Mouse (Mus musculus) lung, adult 2 months (tissue): ENCODE results near the gene Mydgf. TPM values are rescaled to one million over a fixed set of nuclear protein-coding genes. Genes with fewer than 3 reads are reported as not detected.

ENCODE experiments used
- DNase-seq: peaks from one replicate; pipeline ENCODE4 v3.0.0; 2022
- H3K4me1 ChIP-seq: fragments of 200-500 bp; 2 replicates; pipeline ENCODE4 v1.6.1; 2011; ENCODE audit warnings: low read length; ENCODE audit not compliant: control insufficient read depth, insufficient read depth
- H3K4me3 ChIP-seq: fragments of 200-500 bp; replicated peaks from 2 replicates; pipeline ENCODE3; 2011; ENCODE audit warnings: low read depth, mild to moderate bottlenecking, control low read depth, low read length; ENCODE audit errors: extremely low read depth
- CTCF ChIP-seq: fragments of 200-500 bp; IDR thresholded peaks from 2 replicates; pipeline ENCODE4 v1.5.1; 2011; ENCODE audit warnings: mild to moderate bottlenecking, low read length, control low read depth; ENCODE audit not compliant: insufficient read depth
- POLR2A ChIP-seq: fragments of 200-500 bp; IDR thresholded peaks from 2 replicates; pipeline ENCODE4 v1.6.1; 2011; ENCODE audit warnings: low read depth, mild to moderate bottlenecking, control low read depth, low read length, borderline replicate concordance; ENCODE audit errors: extremely low read depth
- WGBS: fragments of 180-500 bp; shearing (Covaris S2); methylation state at CpG from one replicate; pipeline ENCODE4 v1.1.7; 2018; 5-methylcytosine and 5-hydroxymethylcytosine counted together
- polyA plus RNA-seq: library from polyadenylated mRNA; depleted of rRNA; stranded (reverse); fragments of >200 nt; gene quantifications from 2 replicates; pipeline ENCODE4 v1.2.3, GENCODE M21; 2012

Gene Mydgf
- polyA plus RNA-seq, 1 experiment: 42.4 TPM

- Histone ChIP-seq H3K4me3 (no peak overlapping the region), H3K4me1 (no peaks in the 10 kb centered on the region)
- 85% methylated on average over 9 of the region's 9 CpGs for WGBS
- no peak for DNase-seq
- peak; percentile 40 for TF ChIP-seq CTCF
- no peak for TF ChIP-seq POLR2A
Measured at GRCm38 (mm10) chr17:56200586-56200985, 16.9 kb upstream of the Mydgf start.

DNA sequence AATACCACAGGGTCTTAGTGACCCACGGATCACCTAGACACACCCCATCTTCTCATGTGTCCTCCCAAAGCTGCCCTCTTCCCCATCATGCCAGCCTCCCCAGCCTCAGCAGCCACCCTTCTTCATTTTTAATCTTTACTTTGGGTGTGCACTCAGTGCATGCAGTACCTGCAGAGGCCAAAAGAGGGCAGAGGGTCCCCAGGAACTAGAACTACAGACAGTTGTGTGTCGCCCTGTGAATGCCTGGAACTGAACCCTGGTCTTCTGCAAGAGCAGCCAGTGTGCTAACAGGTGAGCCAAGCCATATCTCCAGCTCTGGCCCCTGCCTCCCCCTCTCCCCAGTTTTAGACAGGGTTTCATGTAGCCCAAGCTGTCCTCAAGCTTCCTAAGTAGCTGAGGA, 13.1 kb upstream of the Mydgf start:
- WGBS: 60% methylated on average over 2 of the region's 2 CpGs
- TF ChIP-seq POLR2A: no peak
- peak; percentile 54 for TF ChIP-seq CTCF
- no peaks in the 10 kb centered on the region for H3K4me1 ChIP-seq
- DNase-seq: no peak
- H3K4me3 ChIP-seq: no peak overlapping the region

DNA sequence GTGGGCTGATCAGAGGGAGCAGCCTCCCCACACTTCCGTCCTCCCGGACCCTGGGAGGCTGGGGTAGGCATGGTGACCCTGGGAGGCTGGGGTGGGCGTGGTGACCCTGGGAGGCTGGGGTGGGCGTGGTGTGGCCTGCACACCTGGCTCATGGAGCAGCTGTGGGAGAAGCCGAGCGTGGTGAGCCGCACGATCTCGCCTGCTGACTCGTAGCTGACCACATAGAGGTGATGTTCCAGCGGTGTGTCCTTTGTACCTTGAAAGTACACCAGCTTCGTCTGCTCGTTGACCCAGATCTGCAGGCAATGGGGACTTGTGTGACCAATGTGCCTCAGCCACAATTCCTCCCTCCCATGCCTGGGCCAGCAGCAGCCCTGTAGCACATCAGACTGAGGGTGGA, 11.0 kb upstream of the Mydgf start:
- no peak overlapping the region for H3K4me3 ChIP-seq
- 87% methylated on average over 13 of the region's 13 CpGs for WGBS
- H3K4me1 ChIP-seq: no peaks in the 10 kb centered on the region
- DNase-seq: no peak
- no peak for TF ChIP-seq CTCF
- no peak for TF ChIP-seq POLR2A

- 85% methylated on average over 12 of the region's 12 CpGs for WGBS
- DNase-seq: no peak
- no peaks in the 10 kb centered on the region for H3K4me1 ChIP-seq
- no peak overlapping the region for H3K4me3 ChIP-seq
- TF ChIP-seq CTCF (no peak), POLR2A (no peak)
Measured at GRCm38 (mm10) chr17:56194357-56194756, 10.6 kb upstream of the Mydgf start.

GRCm38 (mm10) chr17:56191266-56191665, 7.5 kb upstream of the Mydgf start:
- Histone ChIP-seq H3K4me1 (no peaks in the 10 kb centered on the region), H3K4me3 (no peak overlapping the region)
- WGBS: 85% methylated on average over 6 of the region's 6 CpGs
- TF ChIP-seq POLR2A: no peak
- TF ChIP-seq CTCF: no peak
- no peak for DNase-seq

GRCm38 (mm10) chr17:56185281-56186141, 1.8 kb upstream of the Mydgf start:
- TF ChIP-seq CTCF (no peak), POLR2A (no peak)
- Histone ChIP-seq H3K4me3 (no peak overlapping the region), H3K4me1 (peaks cover 8% of the 10 kb centered on the region)
- WGBS: 38% methylated on average over 11 of the region's 11 CpGs
- DNase-seq: no peak

- WGBS: under 1% methylated on average over 14 of the region's 14 CpGs
- H3K4me3 ChIP-seq: peak overlapping the region; percentile 75
- H3K4me1 ChIP-seq: peaks cover 8% of the 10 kb centered on the region
- no peak for TF ChIP-seq CTCF
- no peak for TF ChIP-seq POLR2A
- no peak for DNase-seq
Measured at GRCm38 (mm10) chr17:56182975-56183657, 604 bp downstream of the Mydgf start.

DNA sequence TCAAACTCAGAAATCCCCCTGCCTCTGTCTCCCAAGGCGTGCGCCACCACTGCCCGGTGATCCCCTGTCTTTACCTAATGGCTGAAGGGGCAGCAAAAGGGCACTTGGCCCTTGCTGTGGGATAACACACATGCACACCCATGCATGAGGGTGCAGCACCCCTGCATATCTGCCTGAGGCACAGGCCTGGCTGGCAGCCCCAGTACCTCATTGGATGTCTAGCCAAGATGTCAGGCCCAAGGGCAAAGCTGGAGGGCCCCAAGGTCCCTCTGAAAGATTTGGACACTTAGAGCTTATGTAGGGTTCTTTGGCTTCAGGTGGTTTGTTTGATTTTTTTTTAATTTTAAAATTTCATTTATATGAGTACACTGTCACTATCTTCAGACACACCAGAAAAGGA, 8.3 kb downstream of the Mydgf start:
- 94% methylated on average over 3 of the region's 3 CpGs for WGBS
- TF ChIP-seq CTCF (no peak), POLR2A (no peak)
- no peak overlapping the region for H3K4me3 ChIP-seq

DNA sequence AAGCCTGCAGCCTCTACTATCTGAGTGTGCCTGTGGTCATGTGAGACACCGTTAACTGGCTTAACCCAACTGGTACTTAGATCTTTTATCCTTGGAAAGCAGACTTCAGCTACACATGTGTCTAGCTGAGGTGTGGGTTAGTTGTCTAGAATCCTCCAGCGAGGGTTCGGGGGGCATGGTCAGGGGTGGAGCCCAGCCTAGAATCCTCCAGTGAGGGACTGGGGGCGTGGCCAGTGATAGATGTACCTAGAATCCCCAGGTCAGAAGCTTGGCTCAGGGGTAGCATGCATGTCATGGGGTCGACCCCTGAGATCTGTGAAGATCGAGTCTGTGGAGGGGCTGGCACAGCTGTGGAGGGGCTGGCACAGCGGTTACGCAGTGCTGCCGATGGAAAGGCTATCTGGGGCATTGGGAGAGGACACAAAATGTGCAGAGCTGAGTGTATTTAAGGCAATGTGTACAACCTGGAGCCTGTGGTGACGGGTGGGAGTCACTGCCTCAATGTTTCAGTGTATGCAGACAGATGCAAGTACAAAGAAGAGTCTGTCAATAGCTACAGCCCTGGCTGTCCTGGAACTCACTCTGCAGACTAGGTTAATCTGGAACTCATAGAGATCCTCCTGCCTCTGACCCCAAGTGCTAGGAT, 10.2 kb downstream of the Mydgf start:
- DNase-seq: no peak
- H3K4me3 ChIP-seq: no peak overlapping the region
- H3K4me1 ChIP-seq: no peaks in the 10 kb centered on the region
- WGBS: 66% methylated on average over 10 of the region's 10 CpGs
- TF ChIP-seq CTCF (no peak), POLR2A (no peak)

More for the DNA sequence above, 8.3 kb downstream of the Mydgf start:
- no peaks in the 10 kb centered on the region for H3K4me1 ChIP-seq
- no peak for DNase-seq

DNA sequence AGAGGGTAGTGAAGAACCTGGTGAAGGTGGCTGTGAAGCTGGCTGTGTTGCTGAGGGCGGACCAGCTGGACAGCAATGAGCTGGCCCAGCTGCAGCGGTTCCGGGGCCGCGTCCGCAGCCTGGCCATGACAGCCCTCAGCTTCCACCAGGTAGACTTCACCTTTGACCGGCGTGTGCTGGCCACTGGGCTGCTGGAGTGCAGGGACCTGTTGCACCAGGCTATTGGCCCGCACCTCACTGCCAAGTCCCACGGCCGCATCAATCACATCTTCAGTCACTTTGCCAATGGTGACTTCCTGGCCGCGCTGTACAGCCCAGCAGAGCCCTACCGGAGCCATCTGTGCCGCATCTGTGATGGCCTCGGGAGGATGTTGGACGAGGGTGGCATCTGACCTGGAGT, 11.8 kb downstream of the Mydgf start:
- TF ChIP-seq CTCF: no peak
- no peaks in the 10 kb centered on the region for H3K4me1 ChIP-seq
- DNase-seq: no peak
- WGBS: 88% methylated on average over 17 of the region's 17 CpGs
- H3K4me3 ChIP-seq: no peak overlapping the region
